Mouse (Mus musculus) mouse trophoblast stem cell (cell line): ENCODE data around the gene Baz2b.
"Not testable (repeated sequence)": the region's sequence is repeated elsewhere in the genome, so short reads cannot be mapped to it uniquely, and the experiment has no call there.

ENCODE experiments used
- in situ Hi-C, 2 experiments: fragments of 300-500 bp; cut with MseI, MboI; formaldehyde crosslinking; loops; 2 replicates in 1 of 2; 3 replicates in 1 of 2; pipeline ENCODE4 v1.15.1; 2025

Gene Baz2b

DNA sequence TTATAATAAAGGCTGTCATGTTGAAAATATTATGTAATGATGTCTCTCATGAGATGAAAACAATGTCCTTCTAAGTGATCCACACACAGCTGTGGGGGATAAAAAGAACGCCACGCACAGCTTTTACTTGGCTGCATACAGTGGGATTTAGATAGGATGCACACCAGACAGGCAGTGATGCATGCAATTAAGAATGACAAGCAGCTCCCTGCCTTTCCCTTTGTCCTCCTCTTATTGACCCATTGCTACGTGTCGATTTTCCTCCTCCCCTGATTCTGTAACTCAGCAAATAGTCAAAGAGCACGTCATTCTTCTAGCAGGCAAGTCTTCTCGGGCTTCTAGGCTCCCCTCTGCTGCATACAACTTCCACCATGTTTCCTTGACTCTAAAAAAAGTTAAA lies 119.4 kb downstream of the Baz2b start:
- in situ Hi-C loops: no loop called here

DNA sequence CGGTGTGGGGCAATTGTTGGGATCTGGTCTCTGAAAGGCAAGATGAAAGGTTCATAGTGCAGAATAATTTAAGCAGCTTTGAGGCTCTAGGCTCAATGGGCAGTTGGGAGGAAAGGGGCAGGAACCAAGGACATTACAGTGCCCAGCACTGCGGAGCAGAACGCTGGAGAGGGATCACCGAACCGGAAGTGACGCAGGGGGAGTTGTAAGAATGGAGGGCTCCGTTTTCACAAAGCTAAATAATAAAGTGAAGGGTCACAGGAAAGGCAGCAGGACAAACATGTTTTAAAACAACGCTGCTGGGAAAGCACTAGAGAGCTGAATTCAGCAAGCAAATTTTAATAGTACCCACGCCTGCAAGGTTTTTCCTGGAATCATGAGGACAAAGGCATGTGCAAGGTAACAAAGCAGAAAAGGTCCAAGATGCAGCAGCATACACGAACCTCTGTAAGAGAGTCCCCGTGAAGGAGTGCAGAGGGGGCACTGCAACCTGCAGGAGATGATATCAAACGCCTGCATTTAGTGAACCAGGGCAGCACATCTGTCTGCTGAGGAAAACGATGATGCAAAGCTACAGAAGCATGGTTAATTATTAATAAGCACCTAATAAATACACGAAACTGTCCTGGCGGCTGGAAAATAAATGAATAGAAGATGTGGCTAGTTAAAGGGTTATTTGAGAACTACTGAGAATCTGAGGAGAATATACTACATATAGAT lies 120.0 kb downstream of the Baz2b start:
- in situ Hi-C loops: no loop called here

DNA sequence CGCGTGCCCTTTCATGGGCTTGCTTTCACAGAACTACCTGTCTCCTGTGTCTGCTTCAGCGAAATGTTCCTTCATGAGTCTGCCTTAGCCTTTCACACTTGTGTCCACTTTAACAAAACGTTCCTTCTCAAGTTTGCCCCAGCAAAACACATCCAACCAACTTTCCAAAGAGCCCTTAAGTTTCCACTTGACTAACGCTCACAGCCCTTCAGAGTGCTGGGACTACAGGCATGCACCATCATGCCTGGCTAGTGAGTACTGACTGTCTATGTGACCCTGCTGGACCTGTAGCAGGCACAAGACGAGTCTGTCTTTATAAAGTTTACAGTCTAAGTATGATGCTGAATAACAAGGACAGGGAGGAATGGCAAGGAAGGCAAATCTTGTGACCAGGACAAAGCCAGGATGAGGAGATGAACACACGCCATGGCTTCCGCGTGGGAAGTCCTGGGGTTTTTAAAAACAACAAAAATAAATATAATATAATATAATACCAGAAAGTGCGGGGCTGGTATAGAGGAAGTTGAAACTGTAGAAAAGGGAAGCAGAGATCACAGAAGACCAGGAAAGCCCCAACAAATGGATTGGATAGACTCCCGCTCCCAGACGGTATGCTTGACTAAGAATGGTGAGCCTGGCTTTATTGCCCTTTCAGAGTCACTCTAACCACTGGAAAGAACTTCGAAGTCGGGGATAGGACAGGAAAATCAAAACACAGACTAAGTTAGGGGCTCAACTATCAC lies 120.7 kb downstream of the Baz2b start:
- in situ Hi-C loops: no loop called here

DNA sequence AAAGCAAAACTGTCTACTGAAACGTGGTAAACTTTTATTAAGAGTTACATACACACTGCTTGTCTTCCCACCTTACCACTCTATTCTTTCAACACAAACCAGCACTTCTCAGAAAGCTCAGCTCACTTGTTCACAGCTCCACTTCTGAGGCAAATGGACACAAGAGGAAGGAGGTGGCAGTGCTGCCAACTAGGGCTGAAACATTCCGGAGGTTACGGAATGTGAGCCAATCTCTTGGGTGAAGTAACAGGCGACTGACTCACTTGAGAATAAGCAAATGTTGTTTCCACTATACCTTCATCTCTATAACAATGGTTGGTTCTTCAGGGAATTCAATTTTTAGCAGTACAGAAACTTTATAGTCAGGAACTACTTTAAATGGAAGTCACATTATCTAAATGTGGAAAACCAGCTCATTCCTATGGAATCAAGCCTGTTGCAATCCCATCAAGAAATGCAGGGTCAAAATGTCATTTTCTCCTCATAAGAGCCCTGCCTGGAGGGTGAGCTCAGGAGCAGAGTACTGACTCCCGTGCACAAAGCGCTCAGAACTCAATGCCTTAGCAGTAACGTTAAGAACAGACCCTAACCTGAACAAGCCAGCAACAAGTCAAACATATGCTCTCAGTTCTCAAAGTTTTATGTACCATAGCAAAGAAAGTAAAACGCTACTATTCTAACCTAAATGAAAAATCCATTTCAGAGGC lies 123.3 kb downstream of the Baz2b start:
- in situ Hi-C loops: no loop called here

DNA sequence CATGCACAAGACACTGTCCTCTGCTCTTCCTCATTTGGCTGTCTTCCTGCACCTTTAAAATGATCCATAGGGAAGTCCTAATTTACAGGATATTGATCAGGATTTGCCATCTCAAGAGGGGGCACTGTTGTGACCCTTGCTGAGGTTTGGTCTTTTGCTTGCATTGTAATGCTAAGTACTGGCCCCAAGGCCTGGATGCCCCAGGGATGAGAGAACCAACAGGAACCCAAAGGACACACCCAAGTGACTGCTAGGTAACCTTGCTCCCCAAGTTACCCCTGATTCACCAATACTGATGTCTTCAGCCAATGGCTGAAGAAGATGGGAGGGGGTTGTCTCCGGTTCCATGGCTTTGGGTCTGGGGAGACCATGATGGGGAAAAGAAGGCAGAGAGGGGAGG lies 124.8 kb downstream of the Baz2b start:
- in situ Hi-C loops: no loop called here

DNA sequence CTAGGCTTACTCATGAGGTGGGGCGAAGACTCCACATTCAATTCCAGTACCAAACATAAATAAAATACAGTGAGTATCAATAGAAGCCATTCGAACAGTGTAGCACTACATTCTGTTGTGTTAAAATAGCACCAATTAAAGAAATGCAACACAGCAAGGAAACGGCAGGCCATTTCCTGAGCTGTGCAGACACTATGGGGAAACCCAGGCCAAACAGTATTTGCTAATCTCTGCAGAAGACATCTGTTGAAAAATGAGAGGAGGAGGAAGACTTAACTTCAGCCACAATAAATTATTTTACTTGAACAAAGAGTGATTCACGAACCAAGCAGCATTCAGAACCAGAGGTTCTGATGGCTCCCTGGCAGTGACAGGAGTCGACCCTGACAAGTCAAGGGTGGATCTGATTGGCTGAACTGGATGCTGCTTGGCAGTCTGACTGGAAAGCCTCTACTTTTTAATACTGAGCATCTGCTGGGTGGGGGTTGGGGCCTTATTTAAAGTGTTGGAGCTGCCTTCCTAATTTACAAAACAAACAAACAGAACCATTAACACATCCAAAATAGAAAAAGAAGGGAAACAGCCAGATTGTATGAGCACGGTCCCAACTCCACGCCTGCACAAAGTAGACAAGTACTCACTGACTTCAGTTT lies 126.5 kb downstream of the Baz2b start:
- in situ Hi-C loops: no loop called here

DNA sequence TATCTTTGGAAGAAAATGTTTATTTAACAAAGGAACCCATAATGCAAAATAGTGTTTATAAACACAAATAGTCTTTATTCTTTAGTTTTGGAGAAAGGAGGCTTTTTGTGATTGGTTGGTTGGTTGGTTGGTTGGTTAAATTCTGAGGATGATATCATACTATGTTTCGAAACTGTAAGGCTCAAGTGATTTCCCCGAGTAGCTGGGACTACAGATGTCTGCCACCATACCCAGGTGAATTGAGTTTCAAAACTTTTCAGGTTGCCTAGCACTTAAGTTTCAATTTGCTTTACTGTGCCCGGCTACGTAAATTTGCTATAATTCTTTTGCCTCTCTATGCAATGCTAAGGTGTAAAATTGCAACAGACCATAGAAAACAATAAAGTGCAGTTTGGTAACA lies 127.4 kb downstream of the Baz2b start:
- in situ Hi-C loops: no loop called here

DNA sequence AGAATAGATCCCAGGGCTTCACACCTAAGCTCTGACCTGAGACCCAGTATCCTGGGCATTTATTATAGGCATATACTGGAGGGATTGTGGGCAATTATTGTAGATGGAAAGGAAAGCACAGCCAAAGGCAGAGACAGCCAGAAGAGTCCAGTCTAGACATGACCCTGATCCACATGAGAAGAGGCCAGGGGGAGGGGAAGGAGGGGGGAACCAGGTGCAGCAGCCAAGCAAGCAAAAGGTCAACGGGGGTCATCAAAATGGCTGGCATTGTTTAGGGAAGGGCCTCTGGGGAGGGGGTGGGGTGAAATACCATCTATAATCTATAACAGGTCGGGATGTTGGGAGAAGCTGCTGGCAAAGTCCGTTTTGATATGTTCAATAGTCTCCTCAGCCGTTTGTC lies 128.8 kb downstream of the Baz2b start:
- in situ Hi-C loops: no loop called here

DNA sequence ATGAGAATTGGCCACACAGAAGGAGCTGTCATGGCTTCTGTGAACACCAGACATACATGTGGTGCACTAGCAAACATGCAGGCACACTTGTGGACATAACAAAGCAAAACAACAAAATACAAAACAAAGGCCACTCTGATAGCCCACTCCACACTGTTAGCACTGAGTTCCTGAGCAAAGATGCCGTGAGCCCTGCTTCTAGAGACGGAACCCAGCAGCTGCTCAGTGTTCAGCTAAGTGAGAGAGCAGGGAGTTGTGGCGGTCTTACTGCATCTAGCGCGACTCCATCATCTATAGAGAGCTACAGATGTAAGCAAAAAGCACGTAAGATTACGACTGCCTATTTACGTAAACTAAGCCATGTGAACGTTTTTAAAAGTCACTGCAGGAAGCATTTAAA lies 132.0 kb downstream of the Baz2b start:
- in situ Hi-C loops: no loop called here

DNA sequence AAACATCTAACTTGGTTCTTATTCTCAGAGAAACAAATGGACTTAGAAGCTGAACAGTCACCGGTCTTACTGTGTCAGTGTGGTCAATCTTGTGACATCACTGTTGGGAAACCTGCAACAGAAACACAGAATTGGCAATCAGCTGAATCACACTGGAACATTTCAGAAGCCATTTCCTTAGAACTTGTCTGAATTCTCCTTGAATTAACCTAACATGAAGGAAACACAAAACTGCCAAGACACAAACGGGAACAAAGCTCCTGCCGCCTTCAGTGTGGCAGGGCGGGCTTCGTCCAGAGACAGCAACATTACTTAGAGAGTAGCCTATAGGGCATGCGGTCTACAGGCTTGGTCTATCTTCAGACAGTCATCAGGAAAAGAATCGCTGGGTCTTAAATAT lies 132.8 kb downstream of the Baz2b start:
- in situ Hi-C loops: no loop called here

DNA sequence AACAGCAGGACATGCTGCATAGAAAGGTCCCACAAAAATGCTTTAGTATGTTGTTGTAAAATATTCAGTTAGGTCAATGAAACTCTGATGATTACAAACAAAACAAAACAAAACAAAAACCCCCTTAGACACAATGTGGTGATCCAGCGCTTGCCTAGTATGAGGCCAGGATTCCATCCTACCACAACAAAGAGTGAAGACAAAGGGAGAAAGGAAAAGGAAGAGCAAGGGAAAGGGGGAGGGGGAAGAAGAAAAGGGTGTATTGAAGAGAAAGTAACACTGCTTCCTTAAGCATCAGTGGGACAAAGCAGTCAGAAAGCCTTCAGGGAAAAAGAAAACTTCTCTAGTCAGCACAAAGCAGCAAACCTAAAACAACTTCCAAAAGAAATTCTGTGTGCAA lies 133.6 kb downstream of the Baz2b start:
- in situ Hi-C loops: no loop called here

DNA sequence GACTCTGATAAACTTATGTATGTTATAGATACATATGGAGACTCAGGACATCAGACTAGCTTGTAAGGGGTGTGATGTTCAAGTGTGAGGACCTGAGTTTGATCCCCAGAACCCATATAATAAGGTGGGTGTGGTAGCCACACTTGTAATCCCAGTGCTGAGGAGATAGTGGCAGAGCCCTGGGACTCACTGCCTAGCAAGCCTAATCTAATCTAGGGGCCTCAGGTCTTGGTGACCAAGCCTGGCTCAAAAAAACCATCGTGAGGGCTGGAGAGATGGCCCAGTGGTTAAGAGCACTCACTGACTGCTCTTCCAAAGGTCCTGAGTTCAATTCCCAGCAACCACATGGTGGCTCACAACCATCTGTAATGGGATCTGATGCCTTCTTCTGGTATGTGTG lies 135.8 kb downstream of the Baz2b start:
- in situ Hi-C loops: not testable (repeated sequence)

DNA sequence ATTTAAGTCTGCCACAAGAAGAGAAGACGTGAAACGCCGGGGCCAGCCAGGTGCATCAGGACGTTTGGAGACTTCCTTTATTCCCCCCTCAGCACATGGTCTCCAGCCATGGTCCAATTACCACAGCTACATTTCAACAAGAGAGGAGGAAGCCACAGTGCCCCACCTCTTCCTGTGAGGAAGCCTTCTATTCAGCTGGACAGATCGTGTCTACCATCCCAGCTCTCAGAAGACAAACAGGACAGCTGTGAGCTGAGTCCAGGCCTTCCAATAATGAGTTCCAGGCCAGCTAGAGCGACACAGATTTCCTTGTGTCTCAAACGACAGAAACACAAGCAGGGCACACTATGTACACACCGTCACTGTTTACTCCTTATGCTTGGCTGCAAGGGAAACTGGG lies 137.8 kb downstream of the Baz2b start:
- in situ Hi-C loops: no loop called here

DNA sequence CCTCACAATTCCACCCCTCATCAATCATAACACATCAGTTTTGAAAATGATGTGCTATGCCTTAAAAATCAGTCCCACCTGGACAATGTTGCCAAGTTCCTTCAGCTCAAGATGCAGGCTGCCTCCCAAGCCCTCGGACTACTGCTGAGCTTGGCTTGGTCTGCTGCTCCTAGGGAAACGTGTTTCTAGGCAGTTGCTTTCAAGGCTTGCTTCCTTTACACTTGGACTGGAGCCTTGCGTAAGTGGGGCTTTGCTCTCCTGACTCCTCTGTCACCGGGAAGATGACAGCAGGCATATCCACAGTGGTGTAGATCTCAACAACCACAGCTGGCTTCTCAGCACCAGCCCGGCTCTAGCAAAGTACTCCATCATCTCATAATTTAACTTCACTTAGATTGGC lies 138.7 kb downstream of the Baz2b start:
- in situ Hi-C loops: no loop called here

DNA sequence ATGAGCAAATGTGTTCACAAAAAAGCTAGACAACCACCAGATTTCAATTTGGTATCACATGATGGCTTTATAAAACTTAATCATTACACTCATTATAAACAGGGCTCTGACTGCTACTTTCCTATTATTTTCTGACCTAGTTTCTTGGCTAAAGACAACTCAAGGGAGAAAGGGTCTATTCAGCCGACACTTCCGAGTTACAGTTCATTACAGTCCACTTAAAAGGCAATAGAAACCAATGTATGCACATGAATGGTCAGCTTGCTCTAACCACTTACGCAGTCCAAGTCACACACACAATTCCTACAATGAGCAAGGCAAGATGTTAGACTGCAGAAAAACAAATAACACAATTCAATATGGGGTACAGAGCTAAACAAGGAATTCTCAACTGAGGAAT lies 141.2 kb downstream of the Baz2b start:
- in situ Hi-C loops: no loop called here

DNA sequence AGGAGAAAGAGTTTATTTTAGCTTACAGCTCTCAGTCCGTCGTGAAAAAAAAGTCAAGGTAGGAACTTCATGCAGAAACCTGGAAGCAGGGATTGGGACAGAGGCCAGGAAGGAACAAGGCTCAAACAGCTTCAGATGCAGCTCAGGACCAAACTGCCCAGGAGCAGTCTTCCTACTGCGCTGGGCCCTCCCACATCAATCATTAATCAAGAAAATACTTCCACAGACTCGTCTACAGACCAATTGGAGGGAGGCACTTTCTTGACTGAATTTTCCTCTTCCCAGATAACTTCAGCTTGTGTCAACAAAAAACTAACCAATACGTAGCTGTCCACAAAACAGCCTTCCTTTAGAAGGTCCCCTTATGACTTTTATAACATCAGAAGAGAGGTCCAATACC lies 144.2 kb downstream of the Baz2b start:
- in situ Hi-C loops: no loop called here

DNA sequence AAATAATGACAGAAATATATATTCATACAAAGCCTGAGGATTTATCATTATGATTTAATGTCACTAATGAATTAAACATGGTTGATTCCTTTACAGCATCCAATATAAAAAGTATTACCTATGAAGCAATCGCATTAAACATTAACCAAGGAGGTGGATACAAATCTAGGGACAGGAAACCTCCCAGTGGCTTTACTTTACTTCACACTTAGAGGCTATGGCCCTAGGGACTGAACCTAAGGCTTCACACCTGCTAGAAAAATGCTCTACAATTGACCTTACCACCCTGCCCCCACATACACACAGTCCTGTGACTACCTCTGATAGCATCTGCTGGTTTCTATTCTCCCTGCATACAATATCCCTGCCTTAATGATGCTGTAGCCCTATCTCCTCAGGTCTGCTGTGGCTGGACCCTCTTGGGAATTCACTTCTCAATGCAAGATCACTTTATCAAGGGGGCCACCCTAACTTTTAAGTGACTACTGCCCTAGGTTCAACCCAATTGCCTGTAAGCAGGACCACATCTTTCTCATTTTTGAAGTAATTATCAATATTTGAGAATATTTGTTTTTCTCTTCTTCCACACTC lies 149.4 kb downstream of the Baz2b start:
- in situ Hi-C loops: no loop called here

DNA sequence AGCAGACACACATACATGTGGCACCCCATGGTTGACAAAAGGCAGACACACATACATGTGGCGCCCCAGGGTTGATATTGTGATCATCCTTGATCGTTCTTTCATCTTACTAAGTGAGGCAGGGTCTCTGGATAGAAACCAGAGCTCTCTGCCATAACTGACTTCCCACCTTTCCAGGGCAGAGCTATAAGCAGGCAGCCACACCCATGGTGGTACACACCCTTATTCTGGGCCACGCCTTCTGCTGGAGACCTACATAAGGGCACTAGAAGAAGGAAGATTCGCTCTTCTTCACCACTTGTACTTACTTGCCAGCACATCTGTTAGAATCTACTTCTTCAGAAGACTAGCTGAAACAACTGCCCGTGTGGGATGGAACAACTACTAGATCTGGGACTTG lies 150.3 kb downstream of the Baz2b start:
- in situ Hi-C loops: no loop called here

DNA sequence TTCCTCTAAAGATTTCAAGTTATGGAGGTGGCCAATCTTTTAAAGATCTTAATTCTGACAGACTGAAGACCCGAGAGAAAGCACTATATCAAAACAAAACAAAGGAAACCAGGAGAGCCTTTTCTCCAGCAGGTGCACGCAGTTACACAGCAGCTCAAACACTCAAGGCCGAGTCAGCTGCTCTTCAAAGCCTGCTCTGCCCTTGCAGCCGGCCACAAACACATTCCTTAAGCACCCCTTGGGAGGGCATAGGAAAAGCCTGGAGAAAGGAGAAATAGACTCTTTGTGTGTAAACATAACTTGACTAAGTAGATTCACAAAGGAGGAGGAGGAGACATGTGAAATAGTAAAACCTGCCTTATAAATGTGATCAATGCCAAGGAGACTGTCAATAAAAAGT lies 153.6 kb downstream of the Baz2b start:
- in situ Hi-C loops: no loop called here

DNA sequence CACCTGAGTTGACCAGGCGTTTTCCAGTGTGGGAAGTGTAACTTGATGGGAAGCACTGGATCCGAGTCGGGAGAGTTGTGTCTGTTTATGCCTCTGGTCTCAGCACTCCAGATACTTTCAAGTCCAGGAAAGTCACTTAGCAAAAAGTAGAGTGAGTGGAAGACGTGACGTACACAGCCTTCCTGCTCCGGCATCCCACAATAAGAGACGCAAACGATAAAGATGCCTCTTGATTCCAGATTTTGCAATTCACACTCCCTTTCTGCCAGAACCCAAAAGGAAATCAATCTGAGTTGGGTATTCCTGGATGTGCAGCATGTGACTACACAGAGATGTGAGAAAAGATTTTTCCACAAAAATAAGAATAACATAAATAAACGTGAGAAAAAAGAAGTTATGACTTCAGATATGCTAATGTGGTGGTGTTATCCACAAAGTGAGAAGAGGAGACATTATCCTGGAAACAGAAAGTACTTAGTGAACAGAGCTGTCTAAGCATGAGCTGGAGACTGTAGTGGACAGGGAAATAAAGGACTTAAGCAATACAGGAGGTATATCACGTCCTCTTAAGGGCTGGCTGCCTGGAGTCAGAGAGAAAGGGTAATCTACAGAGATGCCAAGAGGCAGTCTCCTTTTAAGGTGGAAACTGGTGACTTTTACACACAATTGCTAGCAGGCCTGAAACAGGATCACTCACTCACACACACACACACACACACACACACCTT lies 154.7 kb downstream of the Baz2b start:
- in situ Hi-C loops: no loop called here
